Mouse (Mus musculus) liver, adult 2 months (tissue): ENCODE results near the gene Lctl. TPM values are rescaled to one million over a fixed set of nuclear protein-coding genes. Genes with fewer than 3 reads are reported as not detected.

Source experiments
- DNase-seq: peaks from one replicate; pipeline ENCODE4 v3.0.0-alpha.2; 2011; ENCODE audit warnings: low read depth, low spot score; ENCODE audit errors: extremely low read depth
- H3K27ac ChIP-seq: fragments of 200-500 bp; replicated peaks from 2 replicates; pipeline ENCODE4 v1.5.1; 2012; ENCODE audit warnings: low read depth, mild to moderate bottlenecking, control low read depth, inconsistent platforms, low read length; ENCODE audit not compliant: insufficient read depth
- H3K27me3 ChIP-seq: fragments of 200-500 bp; 2 replicates; pipeline ENCODE4 v1.6.1; 2012; ENCODE audit warnings: mild to moderate bottlenecking, moderate library complexity, low read length, inconsistent platforms; ENCODE audit not compliant: control insufficient read depth, insufficient read depth
- H3K36me3 ChIP-seq: fragments of 200-500 bp; 2 replicates; pipeline ENCODE4 v1.6.1; 2012; ENCODE audit warnings: low read length, inconsistent platforms; ENCODE audit not compliant: control insufficient read depth, insufficient read depth
- H3K4me1 ChIP-seq: fragments of 200-500 bp; 2 replicates; pipeline ENCODE4 v1.6.1; 2011; ENCODE audit warnings: low read length; ENCODE audit not compliant: control insufficient read depth, insufficient read depth
- H3K4me3 ChIP-seq: fragments of 200-500 bp; 2 replicates; pipeline ENCODE4 v1.5.1; 2011; ENCODE audit warnings: low read depth, mild to moderate bottlenecking, control low read depth, low read length, moderate library complexity; ENCODE audit not compliant: insufficient read depth
- H3K79me2 ChIP-seq: fragments of 200-500 bp; 2 replicates; pipeline ENCODE4 v1.6.1; 2012; ENCODE audit warnings: inconsistent platforms, mild to moderate bottlenecking, low read length, moderate library complexity; ENCODE audit not compliant: control insufficient read depth, insufficient read depth
- H3K9ac ChIP-seq: fragments of 200-500 bp; 2 replicates; pipeline ENCODE4 v1.6.1; 2012; ENCODE audit warnings: low read depth, mild to moderate bottlenecking, control low read depth, inconsistent platforms, low read length
- CTCF ChIP-seq: fragments of 200-500 bp; IDR thresholded peaks from 2 replicates; pipeline ENCODE4 v1.5.1; 2011; ENCODE audit warnings: low read depth, low read length, control low read depth
- POLR2A ChIP-seq: fragments of 200-500 bp; IDR thresholded peaks from 2 replicates; pipeline ENCODE4 v1.6.1; 2011; ENCODE audit warnings: low read length, control low read depth; ENCODE audit not compliant: insufficient read depth; ENCODE audit errors: extremely low read depth
- WGBS: fragments of 180-500 bp; shearing (Covaris S2); methylation state at CpG from one replicate; pipeline ENCODE4 v1.1.7; 2018; 5-methylcytosine and 5-hydroxymethylcytosine counted together
- polyA plus RNA-seq: library from polyadenylated mRNA; depleted of rRNA; stranded (reverse); fragments of >200 nt; gene quantifications from 2 replicates; pipeline ENCODE4 v1.2.3, GENCODE M21; 2012; rRNA removed
- total RNA-seq: library from RNA; depleted of rRNA; stranded (reverse); fragments of >200 nt; gene quantifications from 2 replicates; pipeline ENCODE4 v1.2.3, GENCODE M21; 2014; rRNA removed

Lctl gene
- total RNA-seq (not detected in 2 replicates), polyA plus RNA-seq (not detected in 2 replicates)

DNA sequence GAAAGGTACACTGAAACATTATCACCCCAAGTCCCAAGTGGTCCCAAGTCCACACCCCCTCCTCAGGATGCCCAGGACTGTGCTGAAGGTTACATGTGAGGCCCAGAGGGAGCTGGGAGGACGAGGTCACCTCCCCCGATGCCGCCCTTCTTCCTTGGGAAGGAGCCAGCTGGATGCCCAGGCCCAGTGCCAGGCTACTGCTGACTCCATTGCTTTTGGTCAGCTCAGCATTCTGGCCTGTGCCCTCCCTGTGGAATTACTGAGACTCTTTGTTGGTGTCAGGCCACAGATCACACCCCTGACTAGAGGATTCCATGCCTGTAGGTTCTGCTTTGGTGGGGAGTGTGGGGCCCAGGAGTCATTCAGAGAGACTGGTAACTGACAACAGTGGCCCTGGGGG, at the start of gene Lctl:
TSS of gene Lctl (plus strand) at position 272 of the 400 bp plus-strand sequence.
- 59% methylated on average over 3 of the region's 3 CpGs for WGBS
- Histone ChIP-seq H3K27ac (no peak within 1 kb of the TSS), H3K79me2 (no peaks in the 10 kb centered on the region), H3K27me3 (no peaks in the 10 kb centered on the region), H3K4me3 (no peak within 1 kb of the TSS), H3K4me1 (peaks cover 2% of the 10 kb centered on the region; the same call in 1 of the 2 replicates), H3K9ac (no peak within 1 kb of the TSS), H3K36me3 (no peaks in the 10 kb centered on the region)
- no peak for DNase-seq
- no peak for TF ChIP-seq CTCF
- no peak for TF ChIP-seq POLR2A

DNA sequence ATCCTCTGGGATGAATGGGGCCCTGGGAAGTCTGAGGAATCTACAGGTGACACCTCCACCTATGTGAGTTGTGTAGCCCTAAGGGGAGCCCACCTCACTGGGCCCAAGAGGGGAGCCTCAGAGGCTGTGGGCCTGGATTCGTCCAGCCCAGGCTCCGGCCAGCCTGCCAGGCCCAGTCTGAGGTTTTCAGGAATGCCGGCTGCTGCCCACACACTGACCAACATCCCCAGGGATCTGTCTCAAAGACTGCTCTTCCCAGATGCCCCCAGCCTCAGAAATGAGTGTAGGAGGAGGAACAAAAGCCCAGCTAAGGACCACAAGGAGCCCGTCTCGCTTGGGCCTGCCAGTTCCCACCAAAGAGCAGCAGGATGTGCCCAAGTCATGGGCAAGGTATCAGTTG, 49.2 kb upstream of the Lctl start:
- WGBS, result 94% methylated on average over 5 of the region's 5 CpGs
- Histone ChIP-seq H3K9ac (no peak overlapping the region), H3K27ac (peak overlapping the region; percentile 49), H3K4me1 (peaks cover 13% of the 10 kb centered on the region), H3K36me3 (no peaks in the 10 kb centered on the region), H3K79me2 (no peaks in the 10 kb centered on the region), H3K27me3 (no peaks in the 10 kb centered on the region), H3K4me3 (no peak overlapping the region)
- TF ChIP-seq POLR2A, result no peak
- no peak for TF ChIP-seq CTCF
- DNase-seq, result no peak

DNA sequence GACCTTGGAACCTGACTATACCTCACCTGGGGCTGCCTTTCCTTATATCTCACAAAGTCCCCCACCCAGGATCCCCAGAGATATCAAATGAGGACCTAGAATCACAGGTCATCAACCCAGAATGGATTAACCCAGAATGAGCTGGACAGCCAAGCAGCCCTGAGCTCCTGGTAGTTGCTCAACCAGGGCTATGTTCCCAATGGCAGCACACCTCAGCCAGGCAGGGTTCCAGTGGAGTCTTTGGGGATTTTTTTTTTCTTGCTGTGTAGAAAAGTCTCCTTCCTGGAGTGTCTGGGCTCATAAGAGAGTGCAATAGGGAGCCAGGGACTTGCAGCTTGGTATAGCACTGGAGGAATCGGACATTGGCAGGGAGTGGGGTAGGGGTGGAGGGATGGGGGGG, 48.4 kb upstream of the Lctl start:
- peak; percentile 70 for DNase-seq
- H3K27ac ChIP-seq, result peak overlapping the region; percentile 3; the same call in 1 of the 2 replicates
- 86% methylated on average over 1 of the region's 1 CpGs for WGBS
- H3K36me3 ChIP-seq, result no peaks in the 10 kb centered on the region
- H3K27me3 ChIP-seq, result no peaks in the 10 kb centered on the region
- H3K4me3 ChIP-seq, result no peak overlapping the region
- H3K9ac ChIP-seq, result no peak overlapping the region
- H3K79me2 ChIP-seq, result no peaks in the 10 kb centered on the region
- peaks cover 13% of the 10 kb centered on the region for H3K4me1 ChIP-seq
- TF ChIP-seq CTCF, result no peak
- TF ChIP-seq POLR2A, result no peak

DNA sequence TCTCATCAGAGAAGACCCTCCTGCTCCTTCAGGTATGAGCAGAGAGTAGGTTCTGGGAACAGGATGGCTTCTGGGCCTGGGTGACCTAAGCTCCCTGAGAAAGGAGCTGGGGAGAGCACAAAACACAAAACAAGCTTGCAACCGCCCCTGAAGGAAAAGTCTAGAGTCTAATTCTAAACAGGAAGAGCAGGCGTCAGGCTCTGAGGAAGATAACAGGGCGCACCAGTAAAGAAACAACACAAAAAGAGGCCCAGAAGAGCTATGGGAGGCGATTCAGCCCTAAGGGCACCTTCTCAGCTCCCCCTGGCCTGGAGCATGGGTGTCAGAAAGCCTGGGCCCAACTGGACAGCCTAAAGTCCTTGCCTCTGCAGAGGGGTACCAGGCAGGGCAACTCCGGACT, 47.8 kb upstream of the Lctl start:
- Histone ChIP-seq H3K4me3 (no peak overlapping the region), H3K27me3 (no peaks in the 10 kb centered on the region), H3K9ac (no peak overlapping the region), H3K4me1 (peaks cover 13% of the 10 kb centered on the region), H3K27ac (peak overlapping the region; percentile 80), H3K79me2 (no peaks in the 10 kb centered on the region), H3K36me3 (no peaks in the 10 kb centered on the region)
- TF ChIP-seq CTCF, result no peak
- no peak for TF ChIP-seq POLR2A
- 79% methylated on average over 5 of the region's 5 CpGs for WGBS
- no peak for DNase-seq

DNA sequence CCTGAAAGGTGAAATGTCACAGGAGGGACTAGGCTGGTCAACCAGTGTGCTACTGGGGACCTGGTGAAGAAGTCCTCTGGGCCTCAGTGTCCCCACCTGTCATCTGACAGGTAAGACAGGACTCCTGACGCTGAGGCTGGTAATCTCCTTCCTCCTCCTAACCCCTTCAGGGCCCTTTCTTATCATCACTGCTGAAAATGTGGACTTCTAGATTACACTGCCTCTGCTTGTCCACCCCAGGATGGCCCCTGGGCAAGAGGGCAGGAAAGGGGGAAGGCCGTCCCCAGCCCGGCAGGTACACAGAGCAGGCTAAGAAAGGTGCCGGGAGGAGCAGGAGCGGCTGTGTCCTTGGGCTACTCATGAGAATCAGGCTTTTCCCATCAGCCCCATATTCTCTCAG, 46.3 kb upstream of the Lctl start:
- no peak overlapping the region for H3K27ac ChIP-seq
- 93% methylated on average over 5 of the region's 5 CpGs for WGBS
- no peak overlapping the region for H3K9ac ChIP-seq

DNA sequence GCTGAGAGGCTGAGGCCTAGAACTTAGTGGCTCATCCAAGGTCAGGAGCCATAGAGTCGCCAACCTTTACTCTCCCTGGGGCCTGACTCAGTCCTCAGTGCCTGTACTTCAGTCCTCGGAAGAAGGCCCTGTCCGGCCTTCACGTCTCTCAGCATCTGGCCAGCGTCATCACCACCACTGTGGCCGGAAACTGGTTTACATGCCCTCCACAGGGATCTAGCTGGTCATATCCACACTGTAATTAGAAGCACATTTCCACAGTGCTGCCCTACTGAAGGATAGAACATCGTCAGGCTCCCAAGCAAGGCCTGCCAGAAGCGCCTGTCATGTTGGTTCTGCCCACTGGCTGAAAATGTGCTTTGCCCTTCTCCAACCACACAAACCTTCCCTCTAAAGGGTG, 42.1 kb upstream of the Lctl start:
- Histone ChIP-seq H3K79me2 (no peaks in the 10 kb centered on the region), H3K4me3 (no peak overlapping the region), H3K36me3 (no peaks in the 10 kb centered on the region), H3K4me1 (no peaks in the 10 kb centered on the region), H3K27ac (no peak overlapping the region), H3K9ac (no peak overlapping the region), H3K27me3 (no peaks in the 10 kb centered on the region)
- 94% methylated on average over 8 of the region's 8 CpGs for WGBS
- no peak for TF ChIP-seq CTCF
- no peak for TF ChIP-seq POLR2A
- no peak for DNase-seq

More for the DNA sequence above, 46.3 kb upstream of the Lctl start:
- TF ChIP-seq CTCF, result no peak
- TF ChIP-seq POLR2A, result no peak
- DNase-seq, result no peak
- H3K36me3 ChIP-seq, result no peaks in the 10 kb centered on the region
- H3K79me2 ChIP-seq, result no peaks in the 10 kb centered on the region
- H3K4me1 ChIP-seq, result peaks cover 10% of the 10 kb centered on the region
- no peaks in the 10 kb centered on the region for H3K27me3 ChIP-seq
- no peak overlapping the region for H3K4me3 ChIP-seq

DNA sequence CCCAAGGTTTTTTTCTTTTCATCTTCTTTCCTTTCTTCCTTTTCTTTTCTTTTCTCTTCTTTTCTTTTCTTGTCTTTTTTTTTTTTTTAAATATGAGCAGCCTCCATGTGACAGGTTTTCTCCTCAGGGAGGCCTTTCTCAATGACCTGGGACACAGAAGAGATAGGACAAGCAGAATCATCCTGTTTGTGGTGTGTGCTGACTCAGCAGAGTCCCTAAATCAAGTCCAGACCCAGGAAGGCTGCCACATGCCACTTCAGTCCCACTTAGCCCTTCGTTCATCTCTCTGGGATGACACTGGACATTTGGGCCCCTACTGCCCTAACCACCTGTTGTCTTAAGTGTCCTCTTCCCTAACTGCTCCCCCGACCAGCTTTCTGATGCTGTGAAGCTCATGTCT, 40.5 kb upstream of the Lctl start:
- no peak overlapping the region for H3K4me3 ChIP-seq
- no peaks in the 10 kb centered on the region for H3K4me1 ChIP-seq
- TF ChIP-seq CTCF, result no peak
- TF ChIP-seq POLR2A, result no peak
- WGBS, result 86% methylated on average over 2 of the region's 2 CpGs
- H3K79me2 ChIP-seq, result no peaks in the 10 kb centered on the region
- no peaks in the 10 kb centered on the region for H3K36me3 ChIP-seq
- H3K27ac ChIP-seq, result no peak overlapping the region
- H3K27me3 ChIP-seq, result no peaks in the 10 kb centered on the region
- no peak for DNase-seq
- no peak overlapping the region for H3K9ac ChIP-seq
